Mouse (Mus musculus): Measurements from ENCODE around the gene Sesn1. TPM values are rescaled to one million over a fixed set of nuclear protein-coding genes. Genes with fewer than 3 reads are reported as not detected.

The Sesn1 gene
- polyA plus RNA-seq, 1 experiment from 2014 or later: 38.6 TPM

DNA sequence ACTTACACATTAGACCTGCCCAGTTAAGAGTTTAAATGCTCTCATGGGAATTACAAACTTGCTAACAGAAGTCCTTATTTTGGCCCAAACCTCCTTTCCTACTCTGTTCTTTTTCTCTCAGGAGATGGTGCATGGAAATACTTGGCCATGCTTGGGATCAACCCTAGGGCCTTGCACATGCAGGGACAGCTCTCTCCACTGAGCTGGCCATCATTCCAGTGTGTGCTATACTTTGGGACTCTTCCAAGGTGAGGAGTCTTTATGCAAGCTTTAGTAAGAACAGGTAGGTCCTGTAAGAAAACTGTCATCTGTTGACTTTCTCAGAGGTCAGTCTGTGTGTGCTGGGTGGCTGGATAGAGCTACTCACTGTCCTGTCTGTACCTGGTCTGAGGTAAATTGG lies 80.8 kb downstream of the Sesn1 start:
- Histone ChIP-seq H3K4me1 (replicated peaks) (peaks cover 31% of the 10 kb centered on the region), H3K9ac (replicated peaks) (no peak overlapping the region), H3K36me3 (no peaks in the 10 kb centered on the region), H3K4me3 (replicated peaks) (no peak overlapping the region), H3K27ac (no peak overlapping the region), H3K9me3 (no peaks in the 10 kb centered on the region), H3K27me3 (no peaks in the 10 kb centered on the region), H3K4me2 (no peak overlapping the region)
- no peak for ATAC-seq (ENCODE audit: insufficient number of reproducible peaks, insufficient read depth, low FRiP score, low TSS enrichment, low read depth)

DNA sequence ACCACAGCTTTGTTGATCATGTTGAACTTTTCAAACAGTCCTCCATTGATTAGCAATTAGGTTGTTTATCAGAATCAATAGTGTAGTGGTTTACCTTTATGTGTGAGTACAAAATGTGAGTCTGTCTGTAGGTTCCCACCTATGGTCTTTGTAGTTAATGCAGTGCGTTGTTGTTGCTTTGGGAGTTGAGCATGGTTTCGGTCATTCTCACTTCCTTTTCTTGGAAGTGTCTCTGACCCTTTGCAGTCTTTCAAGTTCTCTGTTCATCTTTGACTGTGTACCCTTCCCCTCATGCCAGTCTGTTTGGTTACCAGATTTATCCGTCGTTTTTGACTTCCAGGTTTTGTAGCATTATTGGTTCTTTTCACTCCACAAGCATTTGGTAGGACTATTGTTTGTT lies 81.6 kb downstream of the Sesn1 start:
- 87% methylated on average over 4 of the region's 4 CpGs for WGBS
- no peak overlapping the region for H3K27ac ChIP-seq
- H3K36me3 ChIP-seq: peaks cover 5% of the 10 kb centered on the region; the same call in 1 of the 2 replicates
- no peaks in the 10 kb centered on the region for H3K27me3 ChIP-seq
- no peak for ATAC-seq (ENCODE audit: insufficient number of reproducible peaks, insufficient read depth, low FRiP score, low TSS enrichment, low read depth)
- peaks cover 31% of the 10 kb centered on the region for H3K4me1 ChIP-seq (replicated peaks)
- H3K4me2 ChIP-seq: no peak overlapping the region
- H3K4me3 ChIP-seq (replicated peaks): no peak overlapping the region
- H3K9ac ChIP-seq (replicated peaks): no peak overlapping the region
- H3K9me3 ChIP-seq: no peaks in the 10 kb centered on the region

DNA sequence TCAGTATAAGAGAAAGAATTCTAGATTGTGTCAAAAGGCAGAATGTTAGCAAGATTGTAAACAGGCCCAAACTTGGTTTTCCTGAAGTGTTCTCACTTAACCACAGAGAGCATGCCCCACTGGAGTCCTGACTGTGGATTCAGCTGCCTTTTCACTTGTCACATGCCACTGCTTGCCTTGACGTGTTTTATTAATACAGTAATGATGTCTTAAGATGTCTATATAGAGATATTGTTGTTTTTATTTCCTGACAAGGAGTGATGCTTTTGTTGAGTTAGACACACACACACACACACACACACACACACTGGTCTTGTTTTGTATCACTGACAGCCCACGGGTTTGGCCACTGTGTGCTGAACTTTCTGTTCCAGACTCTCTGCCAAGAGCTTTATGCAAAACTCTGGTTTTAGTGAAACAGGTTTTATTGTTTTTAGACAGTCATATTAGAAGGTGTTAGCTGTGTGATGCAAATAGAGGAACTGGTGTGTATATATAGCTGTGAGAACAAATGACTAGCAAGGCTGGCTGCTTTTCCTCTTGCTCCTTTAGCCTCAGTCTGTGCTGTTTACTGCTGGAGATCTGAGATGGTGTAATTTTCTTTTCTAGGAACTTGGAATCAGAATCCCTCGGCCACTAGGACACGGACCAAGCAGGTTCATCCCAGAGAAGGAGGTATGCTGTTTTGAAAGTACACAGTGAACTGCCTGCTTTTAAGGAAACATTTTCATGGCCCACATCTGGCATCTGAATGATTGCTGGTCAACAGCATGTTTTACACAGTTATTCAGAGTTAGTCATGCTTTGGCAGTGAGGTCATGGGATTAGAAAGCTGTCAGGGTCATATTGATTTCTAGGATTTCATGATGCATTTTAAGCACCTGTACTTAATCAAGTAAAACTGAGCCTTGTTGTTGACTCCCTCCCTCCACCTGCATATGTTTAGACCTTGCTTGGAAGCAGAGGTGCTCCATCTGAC lies 84.0 kb downstream of the Sesn1 start:
- Histone ChIP-seq H3K4me2 (peak overlapping the region; percentile 17), H3K4me1 (replicated peaks) (peaks cover 24% of the 10 kb centered on the region), H3K4me3 (replicated peaks) (no peak overlapping the region), H3K27me3 (no peaks in the 10 kb centered on the region), H3K9ac (replicated peaks) (no peak overlapping the region), H3K36me3 (peaks cover 15% of the 10 kb centered on the region), H3K9me3 (no peaks in the 10 kb centered on the region), H3K27ac (peak overlapping the region; percentile 76)
- WGBS: 43% methylated on average over 4 of the region's 4 CpGs
- peak; percentile 63; the same call in 1 of the 2 replicates for ATAC-seq (ENCODE audit: insufficient number of reproducible peaks, insufficient read depth, low FRiP score, low TSS enrichment, low read depth)

DNA sequence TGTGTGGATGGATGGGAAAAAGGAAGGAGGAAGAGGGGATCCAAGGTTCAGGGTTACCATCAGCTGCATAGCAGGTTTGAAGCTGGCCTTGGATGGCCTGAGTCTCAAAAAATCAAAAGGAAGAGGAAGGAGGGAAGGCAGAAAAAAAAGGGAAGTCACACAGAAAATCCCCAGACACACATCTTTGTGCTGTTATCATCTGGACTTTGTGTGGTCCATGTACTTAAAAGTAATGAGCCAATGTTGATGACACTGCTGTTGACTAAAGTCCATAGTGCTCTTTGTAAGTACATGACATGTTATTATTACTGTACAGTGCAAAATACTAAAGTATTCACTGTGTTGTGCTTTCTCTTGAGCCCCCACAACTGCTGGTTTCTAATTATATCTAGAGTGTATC lies 86.7 kb downstream of the Sesn1 start:
- ATAC-seq (ENCODE audit: insufficient number of reproducible peaks, insufficient read depth, low FRiP score, low TSS enrichment, low read depth): no peak
- Histone ChIP-seq H3K9me3 (no peaks in the 10 kb centered on the region), H3K27me3 (no peaks in the 10 kb centered on the region), H3K4me3 (replicated peaks) (no peak overlapping the region), H3K4me2 (no peak overlapping the region), H3K36me3 (peaks cover 23% of the 10 kb centered on the region), H3K4me1 (replicated peaks) (peaks cover 16% of the 10 kb centered on the region), H3K27ac (no peak overlapping the region), H3K9ac (replicated peaks) (no peak overlapping the region)

DNA sequence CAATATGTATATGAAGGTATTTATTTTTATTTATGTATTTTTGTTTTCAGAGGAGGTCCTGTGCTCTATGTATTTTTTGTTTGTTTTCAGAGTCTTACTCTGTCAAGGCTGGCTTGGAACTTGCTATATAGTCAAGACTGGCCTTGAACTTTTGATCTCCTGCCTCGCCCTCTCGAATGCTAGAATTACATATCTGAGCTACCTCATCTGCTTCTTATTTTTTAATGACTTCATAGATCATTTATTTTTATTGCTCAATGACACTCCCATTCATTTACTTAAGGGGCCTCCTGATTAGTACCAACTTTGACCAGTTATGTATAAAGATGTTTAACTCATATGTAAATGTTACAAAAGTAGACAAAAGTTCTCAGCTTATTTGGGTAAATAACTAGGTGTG lies 87.1 kb downstream of the Sesn1 start:
- H3K4me1 ChIP-seq (replicated peaks): peaks cover 16% of the 10 kb centered on the region
- H3K9me3 ChIP-seq: no peaks in the 10 kb centered on the region
- H3K27ac ChIP-seq: no peak overlapping the region
- no peak overlapping the region for H3K9ac ChIP-seq (replicated peaks)
- 77% methylated on average over 2 of the region's 2 CpGs for WGBS
- H3K36me3 ChIP-seq: peaks cover 27% of the 10 kb centered on the region
- no peak overlapping the region for H3K4me3 ChIP-seq (replicated peaks)
- ATAC-seq (ENCODE audit: insufficient number of reproducible peaks, insufficient read depth, low FRiP score, low TSS enrichment, low read depth): no peak
- H3K27me3 ChIP-seq: no peaks in the 10 kb centered on the region
- no peak overlapping the region for H3K4me2 ChIP-seq

DNA sequence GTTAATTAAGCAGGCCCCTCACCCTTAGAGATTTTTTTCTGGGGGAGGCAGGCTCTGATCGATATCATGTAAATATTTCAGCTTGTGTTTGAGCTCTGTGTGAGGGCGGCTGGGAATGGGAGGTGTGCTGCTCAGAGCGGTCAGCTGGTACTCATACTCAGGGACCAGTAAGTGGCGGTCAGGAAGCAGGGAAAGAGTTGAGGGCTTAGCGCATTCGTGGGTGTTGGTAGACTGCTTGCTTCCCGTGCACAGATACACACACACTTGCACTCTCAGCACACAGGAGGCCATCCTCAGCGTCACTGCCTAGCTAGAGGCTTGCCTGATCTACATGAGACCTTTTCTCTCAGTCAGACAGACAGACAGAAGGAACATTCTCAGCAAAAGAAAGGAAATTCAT lies 91.7 kb downstream of the Sesn1 start:
- no peak overlapping the region for H3K27ac ChIP-seq
- whole genome bisulfite sequencing: 89% methylated on average over 8 of the region's 8 CpGs
- H3K9ac ChIP-seq (replicated peaks): no peak overlapping the region
- no peaks in the 10 kb centered on the region for H3K9me3 ChIP-seq
- peaks cover 59% of the 10 kb centered on the region for H3K36me3 ChIP-seq
- no peak for ATAC-seq (ENCODE audit: insufficient number of reproducible peaks, insufficient read depth, low FRiP score, low TSS enrichment, low read depth)
- no peak overlapping the region for H3K4me2 ChIP-seq
- no peaks in the 10 kb centered on the region for H3K27me3 ChIP-seq
- H3K4me1 ChIP-seq (replicated peaks): no peaks in the 10 kb centered on the region
- H3K4me3 ChIP-seq (replicated peaks): no peak overlapping the region

DNA sequence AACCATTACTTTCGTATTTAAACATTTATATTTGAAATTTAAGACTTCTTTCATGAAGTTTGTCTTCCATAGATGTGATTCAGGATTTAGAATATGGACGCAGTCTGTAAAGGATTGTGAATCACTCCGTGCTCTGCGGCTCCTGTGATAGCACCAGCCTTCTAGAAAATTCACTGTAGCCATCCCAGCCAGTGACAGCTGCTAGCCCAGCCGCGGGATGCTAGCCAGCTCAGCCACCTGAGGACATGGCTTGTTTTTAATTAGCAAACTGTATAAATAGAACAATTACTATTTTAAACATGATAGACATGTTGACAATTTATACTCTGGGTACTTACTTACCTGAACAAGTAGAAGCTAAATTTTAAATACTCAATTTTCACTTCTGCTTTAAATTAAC lies 92.1 kb downstream of the Sesn1 start:
- Histone ChIP-seq H3K4me2 (no peak overlapping the region), H3K27ac (no peak overlapping the region), H3K4me1 (replicated peaks) (no peaks in the 10 kb centered on the region), H3K9ac (replicated peaks) (no peak overlapping the region), H3K4me3 (replicated peaks) (no peak overlapping the region), H3K36me3 (peaks cover 63% of the 10 kb centered on the region), H3K9me3 (no peaks in the 10 kb centered on the region), H3K27me3 (no peaks in the 10 kb centered on the region)
- ATAC-seq (ENCODE audit: insufficient number of reproducible peaks, insufficient read depth, low FRiP score, low TSS enrichment, low read depth): no peak
- WGBS: 95% methylated on average over 6 of the region's 6 CpGs

DNA sequence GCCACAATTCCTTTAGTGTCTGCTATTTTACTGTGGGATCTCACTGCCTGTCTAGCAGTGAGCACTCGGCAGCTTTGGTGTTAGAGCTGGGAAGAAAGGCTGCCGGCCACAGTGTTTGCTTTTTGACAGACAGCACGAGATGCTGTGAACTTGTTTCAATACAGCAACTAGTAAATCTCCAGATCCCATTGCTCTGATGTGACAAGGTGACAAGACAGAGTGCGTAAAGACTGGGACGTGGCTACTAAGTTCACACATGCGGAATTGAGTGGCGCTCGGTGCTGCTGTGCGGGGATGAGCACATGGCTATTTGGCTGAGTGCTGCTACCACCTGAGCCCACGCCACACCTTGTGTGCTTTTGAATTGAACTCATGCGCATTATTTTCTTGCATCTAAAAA lies 97.7 kb downstream of the Sesn1 start:
- Histone ChIP-seq H3K4me3 (replicated peaks) (no peak overlapping the region), H3K4me1 (replicated peaks) (no peaks in the 10 kb centered on the region), H3K27me3 (no peaks in the 10 kb centered on the region), H3K9ac (replicated peaks) (no peak overlapping the region), H3K36me3 (peaks cover 61% of the 10 kb centered on the region), H3K4me2 (no peak overlapping the region), H3K27ac (no peak overlapping the region), H3K9me3 (no peaks in the 10 kb centered on the region)
- ATAC-seq (ENCODE audit: insufficient number of reproducible peaks, insufficient read depth, low FRiP score, low TSS enrichment, low read depth): no peak
- 83% methylated on average over 11 of the region's 11 CpGs for WGBS

DNA sequence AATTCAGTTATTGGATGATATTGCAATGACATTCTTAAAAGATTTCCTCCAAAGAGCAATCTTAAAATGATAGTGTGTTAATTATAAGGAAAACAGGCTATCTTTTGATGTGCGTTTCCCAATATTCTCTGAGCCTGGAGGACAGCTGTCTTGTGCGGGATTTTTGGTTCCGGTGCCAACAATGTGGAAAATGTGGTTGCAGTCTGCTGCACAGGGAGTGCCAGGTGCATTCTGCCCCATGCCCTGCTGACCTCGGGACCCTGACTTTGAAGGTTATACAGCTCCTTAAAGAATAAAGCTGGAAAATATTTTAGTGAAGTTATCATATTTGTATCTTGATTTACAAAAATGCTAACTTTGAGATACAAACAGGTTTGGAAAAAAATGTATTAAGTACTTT lies 98.2 kb downstream of the Sesn1 start:
- H3K4me2 ChIP-seq: no peak overlapping the region
- H3K4me1 ChIP-seq (replicated peaks): no peaks in the 10 kb centered on the region
- WGBS: 91% methylated on average over 4 of the region's 4 CpGs
- H3K9ac ChIP-seq (replicated peaks): no peak overlapping the region
- no peak overlapping the region for H3K4me3 ChIP-seq (replicated peaks)
- no peaks in the 10 kb centered on the region for H3K9me3 ChIP-seq
- no peak overlapping the region for H3K27ac ChIP-seq
- peaks cover 56% of the 10 kb centered on the region for H3K36me3 ChIP-seq
- H3K27me3 ChIP-seq: no peaks in the 10 kb centered on the region
- ATAC-seq (ENCODE audit: insufficient number of reproducible peaks, insufficient read depth, low FRiP score, low TSS enrichment, low read depth): no peak

DNA sequence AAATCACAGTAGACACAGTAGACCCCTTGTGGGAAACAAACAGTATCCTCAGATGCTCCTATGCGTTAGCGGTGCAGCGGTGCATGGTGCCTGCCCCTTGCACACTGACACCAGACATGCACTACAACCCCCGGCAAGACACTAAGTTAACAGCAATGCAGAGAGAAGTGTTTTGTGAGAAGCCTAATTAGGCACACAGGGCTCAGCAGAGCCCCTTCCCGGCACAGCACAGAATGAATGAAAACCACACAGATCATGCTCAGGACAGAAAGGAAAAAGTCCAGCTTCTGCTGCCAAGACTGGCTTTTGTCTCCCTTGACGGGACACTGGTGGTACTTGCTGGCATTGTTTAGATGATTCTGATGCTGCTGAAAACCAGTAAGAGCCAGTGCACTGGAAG lies 99.2 kb downstream of the Sesn1 start:
- WGBS: 77% methylated on average over 6 of the region's 6 CpGs
- Histone ChIP-seq H3K9ac (replicated peaks) (no peak overlapping the region), H3K4me1 (replicated peaks) (no peaks in the 10 kb centered on the region), H3K36me3 (peaks cover 48% of the 10 kb centered on the region), H3K4me2 (no peak overlapping the region), H3K4me3 (replicated peaks) (no peak overlapping the region), H3K27ac (no peak overlapping the region), H3K9me3 (no peaks in the 10 kb centered on the region), H3K27me3 (no peaks in the 10 kb centered on the region)
- ATAC-seq (ENCODE audit: insufficient number of reproducible peaks, insufficient read depth, low FRiP score, low TSS enrichment, low read depth): no peak

DNA sequence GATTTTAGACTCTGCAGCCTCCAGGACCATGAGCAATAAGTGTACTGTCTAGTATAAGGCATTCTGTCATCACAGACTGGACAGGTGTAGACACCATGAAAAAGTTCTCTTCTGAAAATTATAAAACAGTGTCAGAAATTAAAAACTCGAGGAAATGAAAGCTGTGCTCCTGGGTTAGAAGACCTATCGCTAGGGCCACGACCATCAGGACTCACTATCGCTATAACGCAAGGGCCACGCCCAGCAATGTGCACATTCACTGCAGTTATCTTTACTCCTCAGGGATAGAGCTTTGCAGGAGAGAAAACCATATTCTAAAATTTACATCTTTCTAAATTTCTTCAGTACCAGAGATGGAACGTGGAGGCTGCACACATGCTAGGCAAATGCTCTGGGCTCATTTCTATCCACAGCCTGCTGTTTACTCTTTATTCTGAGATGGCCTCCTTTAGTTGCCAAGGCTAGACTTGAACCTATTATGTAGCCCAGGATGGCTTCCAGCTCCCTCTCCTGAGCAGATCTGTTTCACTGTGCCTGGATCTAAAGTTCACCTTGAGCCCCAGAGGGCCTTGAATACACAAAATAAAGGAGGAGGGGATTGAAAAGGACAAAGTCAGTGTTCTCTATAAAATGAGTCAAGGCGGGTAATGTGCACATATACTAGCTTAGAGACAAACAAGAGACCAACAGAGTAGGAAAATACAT lies 102.7 kb downstream of the Sesn1 start:
- Histone ChIP-seq H3K4me2 (no peak overlapping the region), H3K4me1 (replicated peaks) (no peaks in the 10 kb centered on the region), H3K27me3 (no peaks in the 10 kb centered on the region), H3K4me3 (replicated peaks) (no peak overlapping the region), H3K36me3 (peaks cover 15% of the 10 kb centered on the region), H3K9me3 (no peaks in the 10 kb centered on the region), H3K9ac (replicated peaks) (no peak overlapping the region), H3K27ac (no peak overlapping the region)
- no peak for ATAC-seq (ENCODE audit: insufficient number of reproducible peaks, insufficient read depth, low FRiP score, low TSS enrichment, low read depth)
- 91% methylated on average over 8 of the region's 8 CpGs for WGBS
